Mouse (Mus musculus) monocyte, adult 5-6 weeks (primary cell): Measurements from ENCODE around the gene Pop4. TPM values are rescaled to one million over a fixed set of nuclear protein-coding genes. Genes with fewer than 3 reads are reported as not detected.

ENCODE experiments used
- ATAC-seq: fragments of 153-309, 156-312 bp; replicated peaks from 2 replicates; pipeline ENCODE4 v1.8.0; 2017; ENCODE audit warnings: mild to moderate bottlenecking; ENCODE audit not compliant: low TSS enrichment, insufficient number of reproducible peaks, severe bottlenecking, poor library complexity, low FRiP score
- total RNA-seq: library from RNA; stranded (forward); fragments of 200-1000, 200-491, 200-594 nt; gene quantifications from 3 replicates; pipeline ENCODE4 v1.2.3, GENCODE M21; 2017

Gene Pop4
- total RNA-seq, 1 experiment from 2014 or later = 43.5 TPM

DNA sequence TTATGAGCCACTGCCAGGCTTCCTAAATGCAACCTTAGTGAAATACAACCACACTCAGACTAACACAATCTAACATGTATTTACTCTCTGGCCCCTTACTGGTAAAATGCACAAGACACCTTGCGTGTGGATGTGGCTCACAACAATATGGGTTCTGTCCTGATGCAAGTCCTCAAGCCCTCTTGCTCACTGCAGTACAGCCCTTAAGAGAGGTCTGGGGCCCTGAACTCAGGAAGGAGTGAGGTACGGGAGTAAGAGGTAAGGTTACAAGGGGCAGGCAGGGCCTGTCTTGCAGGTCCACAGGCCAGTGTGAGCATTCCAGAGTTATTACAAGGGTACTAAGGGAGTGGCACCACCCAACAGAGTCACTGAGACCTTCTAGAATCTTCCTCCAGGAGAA lies 45.0 kb downstream of the Pop4 start:
- no peak for ATAC-seq

- ATAC-seq = no peak
Observed at GRCm38 (mm10) chr7:38224577-38225369, 46.5 kb downstream of the Pop4 start.

DNA sequence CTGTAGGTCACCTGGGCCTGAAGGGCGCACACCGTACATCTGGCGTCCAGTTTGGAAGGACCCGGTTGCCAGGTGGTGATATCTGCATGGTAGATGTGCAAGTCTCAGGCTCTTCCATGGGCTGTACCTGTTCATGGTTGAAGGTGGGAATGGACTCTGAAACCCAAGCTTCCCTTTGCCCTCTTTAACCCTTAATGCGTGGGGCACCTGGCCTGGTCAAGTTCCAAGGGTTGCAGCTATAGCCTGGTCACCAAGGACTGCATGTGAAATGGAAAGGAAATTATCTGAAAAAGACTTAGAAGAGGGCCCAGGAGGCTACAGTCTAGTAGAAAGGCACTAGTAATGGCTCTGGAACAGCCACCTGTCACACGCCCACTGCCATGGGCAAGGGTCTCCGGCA lies 50.4 kb downstream of the Pop4 start:
- no peak for ATAC-seq

DNA sequence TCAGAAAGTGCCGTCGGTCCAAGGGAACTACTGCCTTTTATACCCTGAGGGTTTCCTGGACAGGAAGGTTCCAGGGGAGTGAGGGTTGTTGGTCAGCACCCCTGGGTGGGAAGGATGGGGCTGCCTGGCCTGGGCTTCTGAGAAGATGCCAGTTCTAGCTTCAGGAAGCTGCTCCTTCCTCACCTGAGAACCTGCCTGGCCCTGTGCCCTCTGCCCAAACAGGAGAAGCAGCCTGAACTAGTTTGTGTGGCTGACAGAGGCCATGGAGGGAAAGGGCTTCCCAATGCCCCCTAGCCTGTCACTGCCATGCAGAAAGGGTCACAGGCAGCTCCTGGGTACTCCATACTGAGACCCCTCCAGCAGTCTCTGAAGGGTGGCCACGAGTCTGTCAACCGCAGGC lies 51.7 kb downstream of the Pop4 start:
- ATAC-seq = no peak

GRCm38 (mm10) chr7:38218631-38219367 lies 52.4 kb downstream of the Pop4 start:
- no peak for ATAC-seq

DNA sequence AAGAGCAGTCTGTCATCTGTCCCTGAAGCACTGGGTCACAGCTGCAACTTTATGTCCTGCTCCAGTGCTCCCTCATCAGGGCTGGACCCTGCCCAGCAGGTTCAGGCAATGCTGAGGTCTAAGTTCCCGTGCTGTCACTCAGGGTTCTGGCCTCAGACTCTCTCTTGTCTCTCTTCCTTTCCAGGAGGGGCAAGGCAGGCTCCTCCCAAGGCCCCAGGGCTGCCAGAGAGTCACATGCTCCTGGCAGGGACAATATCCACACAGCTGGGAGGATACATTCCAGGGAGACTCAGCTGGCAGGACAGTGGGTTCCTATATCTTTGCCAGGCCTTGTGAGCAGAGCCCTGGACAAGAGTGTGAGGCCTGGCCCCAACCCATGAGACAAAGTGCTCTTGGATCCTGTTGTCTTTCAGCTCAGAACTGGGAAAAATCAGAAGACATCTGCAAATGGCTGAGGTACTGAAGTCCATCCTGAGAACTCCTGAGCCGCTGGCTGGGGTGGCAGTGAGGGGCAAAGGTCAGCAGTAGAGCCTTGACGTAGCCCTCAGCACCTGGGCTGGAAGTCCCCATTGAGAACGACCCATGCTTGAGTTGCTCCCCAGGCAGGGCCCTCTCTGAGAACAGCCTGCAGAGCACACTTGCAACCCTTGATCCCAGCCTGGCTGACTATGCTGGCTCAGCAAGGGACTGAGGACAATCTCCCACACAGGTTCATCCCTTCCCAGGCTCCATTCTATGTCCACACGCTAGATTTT lies 53.6 kb downstream of the Pop4 start:
- no peak for ATAC-seq

GRCm38 (mm10) chr7:38215697-38216096 lies 55.5 kb downstream of the Pop4 start:
- ATAC-seq = no peak

DNA sequence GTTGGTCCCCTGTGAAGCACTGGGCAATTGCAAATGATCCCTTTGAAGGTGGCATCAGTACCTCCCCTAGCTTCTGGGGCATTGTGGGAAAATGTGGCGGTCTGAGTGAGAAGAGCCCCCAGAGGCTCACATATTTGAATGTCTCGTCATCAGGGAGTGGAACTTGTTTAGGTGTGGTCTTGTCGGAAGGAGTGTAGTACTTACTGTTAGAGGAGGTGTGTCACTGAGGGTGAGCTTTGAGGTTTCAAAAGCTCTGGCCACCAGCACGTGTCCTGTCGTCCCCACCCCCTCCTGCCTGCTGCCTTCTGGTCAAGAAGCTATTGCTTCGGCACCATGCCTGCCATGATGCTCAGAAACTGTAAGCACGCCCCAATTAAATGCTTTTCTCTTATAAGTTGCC lies 55.9 kb downstream of the Pop4 start:
- ATAC-seq = peak; percentile 59

GRCm38 (mm10) chr7:38214473-38215214 lies 56.6 kb downstream of the Pop4 start:
- peak; percentile 77 for ATAC-seq

GRCm38 (mm10) chr7:38212651-38213062 lies 58.6 kb downstream of the Pop4 start:
- no peak for ATAC-seq

Other genes starting within 250 kb of the Pop4 start
- gene Uri1, start 247.9 kb downstream of the Pop4 start, total RNA-seq = 31.2 to 52.7 TPM (median 52.2 TPM) in 3 replicates
- gene Ccne1, start 163.9 kb downstream of the Pop4 start, total RNA-seq = 1.2 to 6.3 TPM (median 1.7 TPM) in 3 replicates
- 14.8 to 15.5 TPM (median 15.0 TPM) in 3 replicates for gene 1600014C10Rik, start 88.2 kb downstream of the Pop4 start, total RNA-seq
- 1.4 to 5.3 TPM (median 1.6 TPM) in 3 replicates for gene Plekhf1, start 43.4 kb downstream of the Pop4 start, total RNA-seq